Mouse (Mus musculus): ENCODE measurements around the gene Lrch1.

Gene Lrch1

GRCm38 (mm10) chr14:74736850-74737249 is 210.8 kb downstream of the Lrch1 start:
- CTCF ChIA-PET: interaction anchor here in 1 of 4 experiments (1.0 kb wide), 1 partner anchor 13 kb away, joined by 4 read pairs; no protein-coding TSS in a partner anchor
- POLR2A ChIA-PET: interaction anchor here in 2 of 4 experiments (0.6 to 1.9 kb wide), 4 partner anchors 15 to 210 kb away, joined by 3 to 8 read pairs (median 4); partner anchors contain the start of gene Lrch1 (in 1 of the 2)

- POLR2A ChIA-PET: interaction anchor here in 1 of 4 experiments (0.6 to 2.4 kb wide), 5 partner anchors 8 to 1770 kb away, joined by 3 to 12 read pairs (median 8); partner anchors contain the start of gene Rubcnl
- CTCF ChIA-PET: no interaction called here
Observed at GRCm38 (mm10) chr14:74735471-74735870, 212.2 kb downstream of the Lrch1 start.

GRCm38 (mm10) chr14:74733397-74733796 is 214.3 kb downstream of the Lrch1 start:
- CTCF ChIA-PET: no interaction called here
- POLR2A ChIA-PET: interaction anchor here in 1 of 4 experiments (0.8 to 2.4 kb wide), 5 partner anchors 10 to 282 kb away, joined by 4 to 12 read pairs (median 5); partner anchors contain the start of gene Rubcnl

- ChIA-PET CTCF (interaction anchor here (0.6 to 1.4 kb wide), 8 partner anchors 32 to 1429 kb away, joined by 3 to 7 read pairs (median 4); partner anchors contain the start of genes Rubcnl (in 1 of the 4) and Sucla2 (in 1 of the 4)), POLR2A (interaction anchor here in 3 of 4 experiments (0.6 to 1.8 kb wide), 27 partner anchors 8 to 1916 kb away, joined by 3 to 12 read pairs (median 4); partner anchors contain the start of genes Lrch1 (in 1 of the 3), Rubcnl (in 1 of the 3) and Zc3h13 (in 1 of the 3))
Observed at GRCm38 (mm10) chr14:74732079-74732783, 215.4 kb downstream of the Lrch1 start, which contains the start of gene Esd. TSS of gene Esd (plus strand) at chr14:74732297.

GRCm38 (mm10) chr14:74731221-74732078 is 216.2 kb downstream of the Lrch1 start:
- CTCF ChIA-PET: interaction anchor here (0.5 to 1.4 kb wide), 9 partner anchors 32 to 1428 kb away, joined by 3 to 13 read pairs (median 5); partner anchors contain the start of genes Rubcnl (in 1 of the 4) and Sucla2 (in 1 of the 4)
- POLR2A ChIA-PET: interaction anchor here in 3 of 4 experiments (0.6 to 1.8 kb wide), 22 partner anchors 9 to 1915 kb away, joined by 3 to 12 read pairs (median 4); partner anchors contain the start of genes Lrch1 (in 1 of the 3) and Rubcnl (in 1 of the 3)

GRCm38 (mm10) chr14:74723541-74723940 is 224.1 kb downstream of the Lrch1 start:
- POLR2A ChIA-PET: no interaction called here
- CTCF ChIA-PET: no interaction called here

- CTCF ChIA-PET: interaction anchor here in 3 of 4 experiments (0.6 to 1.1 kb wide), 4 partner anchors 307 to 1234 kb away, joined by 3 to 6 read pairs (median 3); partner anchors contain the start of gene Rubcnl (in 1 of the 3)
- POLR2A ChIA-PET: no interaction called here
Observed at GRCm38 (mm10) chr14:74709054-74709453, 238.6 kb downstream of the Lrch1 start.

All from embryonic stem cell, embryonic (primary cell).